Mouse (Mus musculus) E14TG2a.4 (cell line): ENCODE measurements at regions not wholly inside any gene's neighbourhood (a gene's known extent, or its start where the extent isn't known, plus 50 kb on each side); places are given as distances from the start of the nearest gene placed in this dataset.

Experiments used
- CTCF ChIP-seq: conservative IDR thresholded peaks from 2 replicates; pipeline ENCODE4 v1.5.1; 2014; ENCODE audit warnings: low read length
- POU5F1 ChIP-seq: IDR thresholded peaks from 2 replicates; pipeline ENCODE4 v1.6.1; 2014; ENCODE audit warnings: low read length, borderline replicate concordance

DNA sequence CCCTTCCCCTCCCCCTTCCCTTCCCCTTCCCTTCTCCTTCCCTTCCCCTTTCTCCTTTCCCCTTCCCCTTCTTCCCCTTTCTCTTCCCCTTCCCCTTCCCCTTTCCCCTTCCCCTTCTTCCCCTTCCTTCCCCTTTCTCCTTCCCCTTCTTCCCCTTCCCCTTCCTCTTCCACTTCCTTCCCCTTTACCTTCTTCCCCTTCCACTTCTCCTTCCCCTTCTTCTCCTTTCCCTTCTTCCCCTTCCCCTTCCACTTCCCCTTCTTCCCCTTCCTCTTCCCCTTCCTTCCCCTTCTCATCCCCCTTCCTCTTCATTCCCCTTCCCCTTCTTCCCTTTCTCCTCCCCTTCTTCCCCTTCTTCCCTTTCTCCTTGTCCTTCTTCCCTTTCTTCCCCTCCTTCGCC, 77.0 kb upstream of the Fst start:
- TF ChIP-seq CTCF (no peak), POU5F1 (no peak)
